In the genomic region with DNA sequence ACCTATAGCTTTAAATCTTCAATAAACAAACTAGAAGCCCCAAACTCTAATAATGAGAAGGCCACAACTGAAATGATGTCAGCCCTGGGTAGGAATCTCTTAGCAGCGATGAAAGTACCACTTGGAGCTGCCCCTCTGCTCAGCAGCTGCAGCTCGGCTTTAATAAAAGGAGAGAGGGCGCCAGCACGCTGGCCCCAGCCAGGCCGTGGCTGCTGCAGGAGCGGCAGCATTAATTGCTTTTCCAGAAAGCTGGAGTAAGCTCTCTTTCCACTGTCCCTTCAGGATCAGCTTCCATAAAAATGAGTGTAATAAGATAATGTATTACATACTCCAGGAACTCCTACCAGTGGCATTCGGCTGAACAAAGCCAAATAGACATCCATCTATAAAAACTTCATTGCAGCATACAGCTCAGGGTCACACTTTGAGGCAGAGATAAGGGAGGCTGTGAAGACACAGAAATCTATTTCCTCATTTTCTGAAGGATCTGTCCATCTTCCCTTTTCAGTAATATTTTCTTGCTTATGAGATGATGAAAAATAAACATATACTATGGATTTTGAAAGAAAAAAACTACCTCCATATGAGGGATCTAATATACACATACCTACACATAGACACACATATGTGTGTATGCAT, we compare ENCODE assay signal across 16 mouse cellular contexts.
A peak's percentile ranks its signal among the peaks of the same experiment; 100 is the strongest.
DNase-seq lines count a peak whose midpoint lies in the region; ATAC-seq lines count a peak whose summit lies in the region.
"Had no signal": no experiment of that assay in that cellular context is flagged by ENCODE, and none has a peak within 500 bp of the region (broad histone marks: within the 10 kb centered on the region; RNA-seq: fewer than 3 reads in every experiment).

No protein-coding gene starts in this region.

- DNase-seq in embryo, embryonic 10 days (ENCODE audit: low spot score) = peak; percentile 43
- no peak for DNase-seq in embryo, embryonic 9.5 days (ENCODE audit: extremely low spot score)
- DNase-seq in midbrain, embryonic 14.5 days = peak; percentile 62
- peak; percentile 65 for DNase-seq in forelimb bud, embryonic 11.5 days (ENCODE audit: low read depth, low spot score)
- no peak for DNase-seq in liver
- DNase-seq in kidney, adult 18-20 months = no peak
- DNase-seq: cerebellum, adult 8-10 months; lung, postnatal 36 days; right cerebral cortex, postnatal 4 days had no signal

- WGBS in midbrain, embryonic 14.5 days = 11% methylated on average over 7 of the region's 7 CpGs
- 12% methylated on average over 7 of the region's 7 CpGs for WGBS in midbrain, embryonic 15.5 days
- WGBS in neural tube, embryonic 13.5 days = 7% methylated on average over 7 of the region's 7 CpGs

- no peak overlapping the region for H3K4me2 ChIP-seq in midbrain, embryonic 14.5 days (ENCODE audit: low read length)
- H3K4me2 ChIP-seq in midbrain, embryonic 15.5 days = no peak overlapping the region
- no peak overlapping the region for H3K4me2 ChIP-seq in neural tube, embryonic 13.5 days
- H3K4me2 ChIP-seq: heart, embryonic 13.5 days; intestine, embryonic 15.5 days; midbrain, embryonic 11.5 days had no signal

- H3K9me3 ChIP-seq in midbrain, embryonic 14.5 days (ENCODE audit: control insufficient read depth, low read length) = no peaks in the 10 kb centered on the region
- H3K9me3 ChIP-seq in midbrain, embryonic 15.5 days = no peaks in the 10 kb centered on the region
- no peaks in the 10 kb centered on the region for H3K9me3 ChIP-seq in neural tube, embryonic 13.5 days
- H3K9me3 ChIP-seq: forebrain, embryonic 10.5 days; heart, embryonic 13.5 days; intestine, embryonic 15.5 days had no signal

- H3K4me1 ChIP-seq in midbrain, embryonic 14.5 days (ENCODE audit: control insufficient read depth, insufficient read depth, low read length) = no peaks in the 10 kb centered on the region
- H3K4me1 ChIP-seq in midbrain, embryonic 15.5 days = peaks cover 5% of the 10 kb centered on the region; the same call in 1 of the 2 replicates
- peaks cover 27% of the 10 kb centered on the region for H3K4me1 ChIP-seq in neural tube, embryonic 13.5 days (replicated peaks)

- ATAC-seq in midbrain, embryonic 14.5 days (ENCODE audit: low FRiP score, low TSS enrichment) = no peak
- ATAC-seq in midbrain, embryonic 15.5 days (replicated peaks) = no peak
- ATAC-seq in neural tube, embryonic 13.5 days (ENCODE audit: low read depth) = no peak
- ATAC-seq: intestine, embryonic 15.5 days had no signal

- H3K4me3 ChIP-seq in midbrain, embryonic 14.5 days (replicated peaks; ENCODE audit: low read depth, low read length) = no peak overlapping the region
- H3K4me3 ChIP-seq in midbrain, embryonic 15.5 days = no peak overlapping the region
- H3K4me3 ChIP-seq in neural tube, embryonic 13.5 days = no peak overlapping the region
- H3K4me3 ChIP-seq: forebrain, embryonic 10.5 days; heart, embryonic 13.5 days; intestine, embryonic 15.5 days had no signal

- H3K27me3 ChIP-seq in midbrain, embryonic 14.5 days (ENCODE audit: control insufficient read depth, insufficient read depth, low read length) = no peaks in the 10 kb centered on the region
- H3K27me3 ChIP-seq in midbrain, embryonic 15.5 days (replicated peaks) = no peaks in the 10 kb centered on the region
- H3K27me3 ChIP-seq in neural tube, embryonic 13.5 days = no peaks in the 10 kb centered on the region
- H3K27me3 ChIP-seq: heart, embryonic 13.5 days; intestine, embryonic 15.5 days had no signal

- no peak overlapping the region for H3K27ac ChIP-seq in midbrain, embryonic 14.5 days (replicated peaks; ENCODE audit: low read depth, low read length)
- H3K27ac ChIP-seq in midbrain, embryonic 15.5 days = no peak overlapping the region
- H3K27ac ChIP-seq in neural tube, embryonic 13.5 days (replicated peaks) = 0 out of 2 replicates have a peak overlapping the region, but pooled peaks have one; percentile 43
- H3K27ac ChIP-seq: forebrain, embryonic 10.5 days; heart, embryonic 13.5 days; intestine, embryonic 15.5 days; liver, embryonic 14.5 days had no signal

- H3K9ac ChIP-seq in midbrain, embryonic 14.5 days (replicated peaks; ENCODE audit: low read length) = no peak overlapping the region
- no peak overlapping the region for H3K9ac ChIP-seq in midbrain, embryonic 15.5 days
- H3K9ac ChIP-seq in neural tube, embryonic 13.5 days = no peak overlapping the region
- H3K9ac ChIP-seq: heart, embryonic 13.5 days; intestine, embryonic 15.5 days; liver, embryonic 14.5 days had no signal

- H3K36me3 ChIP-seq in midbrain, embryonic 14.5 days (ENCODE audit: control insufficient read depth, insufficient read depth, low read length) = no peaks in the 10 kb centered on the region
- H3K36me3 ChIP-seq in midbrain, embryonic 15.5 days (replicated peaks) = no peaks in the 10 kb centered on the region
- no peaks in the 10 kb centered on the region for H3K36me3 ChIP-seq in neural tube, embryonic 13.5 days
- H3K36me3 ChIP-seq: forebrain, embryonic 10.5 days; heart, embryonic 13.5 days; intestine, embryonic 15.5 days had no signal

Comparison
In these comparisons a context has a peak if more than half of its experiments do, and no peak if none do; other contexts are left out.
1. DNase-seq: peak in embryo, embryonic 10 days (single experiment), midbrain, embryonic 14.5 days (single experiment) and forelimb bud, embryonic 11.5 days (single experiment); none in embryo, embryonic 9.5 days (single experiment), liver (single experiment) and kidney, adult 18-20 months (single experiment).